Mouse (Mus musculus): ENCODE data around the gene Gm28038.

Gene Gm28038

DNA sequence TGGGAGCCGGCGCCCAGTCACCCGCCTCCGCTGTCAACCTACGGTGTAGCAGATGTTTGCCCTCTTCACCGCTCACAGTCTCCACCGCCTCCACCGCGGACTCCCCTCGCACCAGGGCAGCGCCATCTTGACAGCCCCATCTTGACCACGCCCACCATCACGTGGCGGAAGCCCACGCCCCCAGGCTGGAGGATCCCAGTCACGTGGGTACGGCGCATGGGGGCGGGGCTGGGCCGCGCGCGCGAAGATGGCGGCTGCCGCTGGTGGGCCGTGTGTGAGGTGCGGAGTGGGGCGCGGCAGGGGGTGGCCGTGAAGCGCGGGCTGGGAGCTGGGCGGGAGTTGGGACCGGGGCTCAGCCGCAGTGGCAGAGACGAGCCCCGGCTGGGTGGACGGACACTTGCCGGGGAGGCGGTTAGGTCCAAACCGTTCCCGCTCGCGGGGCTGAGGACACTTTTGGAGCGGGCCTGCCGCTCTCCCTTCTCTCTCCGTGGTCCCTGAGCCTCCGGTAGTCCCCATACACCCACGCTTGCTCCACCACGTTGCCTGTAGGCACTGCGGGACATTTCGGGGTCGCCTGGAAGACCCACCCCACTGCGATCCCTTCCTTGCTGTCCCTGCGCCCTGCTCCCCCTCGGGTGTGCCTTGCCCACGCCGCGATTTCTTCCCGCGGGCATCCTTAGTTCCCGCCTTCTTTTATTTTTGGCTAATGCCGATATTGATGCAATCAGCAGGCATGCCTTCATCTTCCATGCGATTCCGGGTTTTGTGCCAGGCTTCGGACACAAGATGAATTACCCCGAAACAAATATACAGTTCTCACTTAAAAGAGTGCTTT lies 5.6 kb downstream of the Gm28038 start, which contains the start of the genes Dolk and Nup188:
Dolk (minus strand) TSS at position 143 of the 835 bp plus-strand sequence.
Nup188 (plus strand) TSS at position 206 of the 835 bp plus-strand sequence.
- DNase-seq: peak; percentile 93 to 95

DNA sequence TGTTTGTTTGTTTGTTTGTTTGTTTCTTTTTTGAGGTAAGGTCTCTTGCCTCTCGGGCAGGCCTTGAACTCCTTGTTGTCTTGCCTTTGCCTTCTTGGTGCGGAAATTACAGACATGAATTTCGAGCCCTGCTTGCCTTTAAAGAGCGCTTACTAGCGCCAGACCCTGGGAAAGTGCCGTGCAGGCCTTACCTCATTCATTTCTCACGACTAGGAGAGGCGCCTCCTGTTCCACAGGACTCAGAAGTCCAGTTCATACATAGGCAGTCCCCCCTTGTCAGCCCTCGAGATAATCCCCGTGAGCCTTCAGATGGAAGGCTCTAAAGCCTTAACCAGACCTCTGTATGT lies 6.2 kb downstream of the Gm28038 start:
- no peak for DNase-seq

DNA sequence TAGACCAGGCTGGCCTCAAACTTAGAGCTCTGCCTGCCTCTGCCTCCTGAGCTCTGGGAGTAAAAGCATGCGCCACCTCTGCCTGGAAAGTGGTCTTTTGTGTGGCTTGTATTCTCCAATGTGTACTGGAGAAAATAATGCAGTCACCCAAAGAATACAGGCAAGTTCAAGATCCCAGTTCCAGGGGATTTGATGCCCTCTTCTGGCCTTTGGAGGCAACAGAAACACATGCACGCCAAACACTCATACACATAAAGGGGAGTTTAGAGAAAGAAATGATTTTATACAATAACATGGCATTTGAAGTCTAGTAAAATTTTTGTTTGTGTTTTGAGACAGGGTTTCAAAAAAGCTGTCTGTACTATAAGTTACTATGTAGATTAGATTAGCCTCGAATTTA lies 18.7 kb downstream of the Gm28038 start:
- DNase-seq: no peak

DNA sequence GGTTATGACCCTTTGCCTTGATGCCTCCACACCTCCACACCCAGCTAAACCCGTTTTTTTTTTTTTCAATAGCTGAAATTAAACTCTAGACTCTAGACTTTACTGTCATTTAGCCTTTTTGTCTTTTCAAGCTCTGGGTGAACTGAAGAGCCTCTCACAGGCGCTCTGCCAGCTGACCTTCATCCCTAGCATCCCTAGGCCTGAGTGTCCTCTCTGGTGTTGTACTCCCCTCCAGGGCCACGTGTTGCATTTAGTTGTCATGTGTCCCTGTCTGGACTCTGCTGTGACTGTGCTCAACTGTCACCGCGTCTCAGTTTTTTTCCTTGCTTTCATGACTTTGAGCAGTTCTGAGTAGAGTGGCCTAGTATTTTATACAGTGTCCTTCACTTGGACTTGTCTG lies 19.1 kb downstream of the Gm28038 start:
- no peak for DNase-seq

DNA sequence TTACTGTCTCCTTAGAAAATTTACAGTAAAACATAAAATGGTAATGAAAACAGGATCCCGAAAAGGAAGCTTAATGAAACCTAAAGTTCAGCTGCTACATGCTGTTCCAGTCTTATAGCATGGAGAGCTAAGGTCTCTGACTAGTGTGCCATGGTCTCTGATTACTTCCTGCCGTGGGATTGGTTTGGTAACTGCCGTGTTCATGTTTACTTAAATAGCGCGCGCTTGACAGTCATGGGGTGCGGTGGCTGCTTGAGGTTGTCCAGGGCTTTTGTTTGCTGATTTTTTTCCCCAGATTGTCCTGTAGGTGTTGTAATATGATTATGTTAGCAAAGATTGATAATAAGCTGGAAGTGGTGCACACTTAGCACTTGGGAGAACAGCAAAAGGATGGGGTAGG lies 25.2 kb downstream of the Gm28038 start:
- no peak for DNase-seq

DNA sequence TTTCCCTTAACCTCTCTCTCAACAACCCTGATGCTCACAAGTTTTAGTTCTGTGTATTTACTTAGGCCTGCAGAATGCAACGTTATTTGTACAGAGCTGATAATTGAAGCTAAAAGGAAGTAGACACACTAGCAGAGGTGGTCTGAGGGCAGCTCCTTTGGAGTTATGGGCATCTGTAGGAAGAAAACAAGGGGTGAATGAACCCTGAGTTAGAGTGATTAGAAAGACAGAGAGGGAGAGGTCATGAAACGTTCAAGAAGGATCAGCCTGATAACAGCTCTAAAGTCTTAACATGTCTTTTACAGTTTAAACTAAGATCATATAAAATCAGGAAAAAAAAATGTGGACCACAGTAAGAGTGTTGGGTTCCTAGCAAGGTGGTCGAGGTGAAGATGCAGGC lies 28.5 kb downstream of the Gm28038 start:
- no peak for DNase-seq

DNA sequence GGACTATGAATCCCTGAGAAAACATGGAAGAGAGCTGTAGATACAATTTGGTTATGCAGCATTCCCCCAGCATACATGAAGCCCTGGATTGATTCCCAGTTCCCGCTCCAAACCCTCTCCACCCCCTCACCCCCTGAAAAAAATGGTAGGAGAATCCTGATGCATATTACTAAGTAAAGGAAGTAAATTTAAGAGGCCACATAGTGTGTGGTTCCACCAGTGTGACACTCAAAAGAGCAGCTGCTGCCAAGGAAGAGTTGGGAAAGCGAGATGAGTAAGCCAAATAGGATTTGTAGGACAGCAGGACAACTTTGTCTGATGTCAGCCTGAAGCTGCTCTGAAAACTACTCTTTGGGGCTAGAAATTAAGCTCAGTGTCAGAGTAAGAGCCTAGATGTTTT lies 30.6 kb downstream of the Gm28038 start:
- DNase-seq: no peak

DNA sequence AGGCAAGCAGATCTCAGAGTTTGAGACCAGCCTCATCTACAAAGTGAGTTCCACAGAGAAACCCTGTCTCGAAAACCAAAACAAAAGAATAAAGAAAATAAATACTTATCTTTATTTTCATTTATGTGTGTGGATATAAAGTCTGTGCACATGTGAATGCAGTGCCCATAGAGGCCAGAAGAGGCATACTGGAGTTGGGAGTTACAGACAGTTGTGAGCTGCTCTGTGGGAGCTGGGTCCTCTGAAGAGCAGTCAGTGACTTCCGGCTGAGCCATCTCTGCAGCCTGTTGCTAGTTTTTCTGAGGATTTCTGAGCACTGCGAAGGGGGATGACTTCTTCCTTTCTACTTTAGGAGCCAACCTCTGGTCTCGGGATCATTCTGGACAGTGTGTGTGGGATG lies 35.3 kb downstream of the Gm28038 start:
- no peak for DNase-seq

DNA sequence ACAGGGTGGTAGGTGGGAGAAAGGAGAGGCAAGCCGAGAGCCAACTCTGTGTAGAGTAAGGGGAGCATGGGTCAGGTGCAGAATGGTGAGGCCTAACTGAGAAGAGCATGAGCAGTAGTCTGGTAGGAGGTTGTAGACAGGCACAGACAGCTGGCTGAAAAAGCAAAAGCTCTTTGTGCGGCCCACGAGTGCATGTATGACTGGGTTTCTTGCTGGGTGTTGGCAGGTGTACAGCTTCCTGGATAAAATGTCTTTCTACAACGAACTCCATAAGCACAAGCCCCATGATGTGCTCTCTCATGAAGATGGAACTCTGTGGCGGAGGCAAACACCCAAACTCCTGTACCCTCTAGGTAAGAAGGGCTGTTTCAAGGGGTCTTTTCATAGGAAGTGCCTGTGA lies 36.1 kb downstream of the Gm28038 start:
- no peak for DNase-seq

DNA sequence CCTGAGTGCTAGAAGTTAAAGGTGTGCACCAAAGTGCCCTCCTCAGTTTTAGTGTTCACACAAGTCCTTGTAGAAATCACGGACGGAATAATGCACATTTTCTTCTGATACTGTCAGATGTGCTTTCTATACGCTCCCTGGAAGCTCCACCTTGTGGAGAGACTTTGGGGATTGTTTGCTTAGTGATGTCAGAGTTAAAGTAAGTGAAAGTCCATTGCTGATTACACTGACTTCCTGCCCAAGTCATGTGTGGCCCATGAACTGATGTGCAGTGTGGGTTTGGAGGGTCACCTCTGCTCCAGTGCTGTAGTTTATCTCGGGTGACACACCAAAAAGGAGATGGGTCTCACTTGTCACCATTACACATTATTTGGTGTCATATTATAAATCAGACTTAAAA lies 38.4 kb downstream of the Gm28038 start:
- DNase-seq: no peak

DNA sequence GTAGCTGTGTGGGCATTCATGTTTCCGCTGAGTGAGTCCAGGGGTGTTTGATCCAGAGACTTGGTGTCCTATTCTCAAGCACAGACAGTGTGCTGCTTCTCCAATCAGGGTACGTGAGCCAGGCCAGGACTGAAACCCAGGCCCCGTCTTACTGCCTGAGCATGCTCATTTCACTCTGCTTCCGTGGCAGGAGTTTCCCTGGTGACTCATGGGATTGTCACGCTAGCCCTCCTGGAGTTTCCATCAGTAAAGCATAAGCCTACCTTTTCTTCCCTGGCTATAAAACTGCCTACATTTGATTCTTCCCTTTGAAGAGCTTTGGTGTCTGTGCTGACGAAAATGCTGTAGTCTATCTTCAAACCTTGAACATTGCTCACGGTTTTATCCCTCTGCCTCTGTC lies 42.3 kb downstream of the Gm28038 start:
- no peak for DNase-seq

DNA sequence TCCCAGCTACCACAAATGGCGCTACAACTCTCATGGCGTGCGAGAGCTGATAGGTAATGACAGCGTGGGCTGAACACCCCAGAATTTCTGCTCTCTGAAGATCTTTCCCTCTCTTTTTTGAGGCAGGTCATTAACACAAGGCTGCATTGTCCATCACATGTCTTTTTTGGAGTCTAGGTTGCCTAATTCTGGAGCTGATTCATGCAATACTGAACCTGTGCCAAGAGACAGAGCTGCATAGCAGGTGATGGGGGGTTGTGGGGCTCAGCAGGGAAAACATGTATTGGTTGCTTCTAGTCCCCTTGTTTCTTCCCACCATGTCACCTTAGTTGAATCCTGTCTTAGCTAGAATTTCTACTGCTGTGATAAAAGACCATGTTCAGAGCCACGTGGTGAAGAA lies 44.5 kb downstream of the Gm28038 start:
- DNase-seq: no peak

DNA sequence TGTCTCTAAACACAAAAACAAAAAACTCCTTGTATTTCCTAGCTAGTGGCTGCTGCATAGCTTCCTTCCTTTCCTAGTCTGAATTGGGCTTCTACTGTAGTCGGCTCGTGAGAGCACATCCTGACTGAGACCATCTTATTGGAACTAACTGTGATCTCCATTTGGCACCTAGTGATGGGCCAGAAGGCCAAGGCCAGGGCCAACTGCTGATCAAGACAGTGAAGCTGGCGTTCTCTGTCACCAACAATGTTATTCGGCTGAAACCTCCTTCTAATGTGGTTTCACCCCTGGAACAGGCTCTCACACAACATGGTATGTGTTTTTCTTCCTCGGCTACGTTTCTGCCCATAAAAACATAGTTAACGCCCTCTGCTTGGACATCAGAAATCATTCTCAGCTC lies 46.4 kb downstream of the Gm28038 start:
- no peak for DNase-seq

DNA sequence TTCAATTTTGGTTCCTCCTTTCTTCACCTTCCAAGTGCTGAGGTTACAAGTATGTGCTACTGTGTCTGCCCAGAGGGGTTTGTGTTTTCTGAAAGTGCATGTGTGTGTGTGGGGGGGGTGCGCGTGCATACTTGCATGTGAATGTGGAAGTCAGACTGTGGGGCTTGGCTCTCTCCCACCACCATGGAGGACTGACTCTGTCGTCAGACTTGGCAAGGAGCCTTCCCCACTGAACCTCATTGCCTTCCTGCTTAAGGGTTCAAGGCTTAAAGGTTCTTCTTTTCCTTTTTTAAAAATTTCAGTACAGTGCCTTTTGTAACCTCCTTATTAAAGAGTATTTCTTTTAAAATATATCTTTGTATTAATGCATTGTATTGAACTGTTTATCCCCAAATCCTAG lies 47.9 kb downstream of the Gm28038 start:
- DNase-seq: peak in 1 of 2 experiments; percentile 14

DNA sequence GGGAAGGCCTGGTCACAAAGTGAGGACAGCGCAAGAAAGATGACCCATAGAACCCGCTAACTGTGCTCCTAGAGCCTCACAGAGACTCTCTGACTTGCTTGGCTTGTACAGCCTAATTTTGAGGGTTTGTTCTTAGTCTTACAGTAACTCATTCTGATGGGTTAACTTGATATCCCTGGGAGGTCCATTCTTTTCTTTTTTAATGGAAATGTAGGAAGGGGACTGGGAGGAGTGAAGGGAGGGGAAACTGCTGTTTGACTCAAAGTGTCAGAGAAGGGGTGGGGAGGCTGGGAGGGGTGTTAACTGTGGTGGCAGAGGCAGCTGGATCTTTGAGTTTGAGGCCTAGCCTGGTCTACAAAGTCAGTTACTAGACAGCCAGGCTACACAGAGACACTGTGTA lies 54.5 kb downstream of the Gm28038 start:
- DNase-seq: no peak

DNA sequence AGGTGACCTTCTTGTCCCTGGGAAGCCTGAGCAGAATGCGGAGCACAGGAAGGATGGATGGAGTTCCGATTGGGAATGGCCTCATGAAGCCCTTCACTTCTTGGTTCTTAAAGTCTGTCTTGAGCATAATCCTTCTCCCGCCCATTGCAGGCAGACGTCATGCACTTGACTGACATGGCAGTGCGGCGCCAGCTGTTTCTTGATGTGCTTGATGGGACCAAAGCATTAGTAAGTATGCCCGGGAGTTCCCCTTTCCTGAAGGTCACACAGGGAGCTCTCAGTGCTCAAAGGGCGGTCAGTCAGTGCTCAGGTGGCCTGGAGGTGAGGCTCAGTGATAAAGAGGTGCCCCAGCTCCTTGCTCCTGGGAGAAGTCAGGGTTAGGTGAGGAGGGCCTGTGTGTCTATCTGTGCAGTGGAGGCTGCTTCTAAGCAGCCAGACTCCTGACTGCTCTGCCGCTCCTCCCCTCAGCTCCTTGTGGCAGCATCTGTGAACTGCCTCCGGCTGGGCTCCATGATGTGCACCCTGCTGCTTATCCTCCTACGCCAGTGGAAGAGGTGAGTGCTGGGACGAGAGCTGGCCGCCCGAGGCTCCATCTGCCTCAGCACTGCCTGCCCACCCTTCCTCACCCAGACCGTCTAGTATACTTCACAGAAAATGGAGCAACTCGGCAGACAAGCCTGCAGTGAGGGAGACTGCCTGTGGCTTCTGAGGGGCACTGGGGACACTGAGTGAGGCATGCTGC lies 55.5 kb downstream of the Gm28038 start:
- no peak for DNase-seq

DNA sequence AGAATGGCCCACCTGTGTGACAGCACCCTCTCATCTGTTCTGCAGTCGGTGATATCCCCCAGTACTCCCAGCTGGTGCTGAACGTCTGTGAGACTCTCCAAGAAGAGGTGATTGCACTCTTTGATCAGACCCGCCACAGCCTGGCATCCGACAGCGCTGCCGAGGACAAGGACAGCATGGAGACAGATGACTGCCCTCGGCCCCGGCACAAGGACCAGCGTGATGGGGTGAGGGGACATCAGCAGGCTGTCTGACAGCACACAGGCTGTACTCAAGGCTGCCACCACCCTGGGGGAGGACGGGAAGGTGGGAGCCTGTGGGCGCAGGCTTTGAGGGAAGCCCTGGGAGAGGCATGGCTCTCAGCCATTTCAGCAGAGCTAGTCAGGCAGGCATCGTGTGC lies 56.3 kb downstream of the Gm28038 start:
- DNase-seq: no peak

DNA sequence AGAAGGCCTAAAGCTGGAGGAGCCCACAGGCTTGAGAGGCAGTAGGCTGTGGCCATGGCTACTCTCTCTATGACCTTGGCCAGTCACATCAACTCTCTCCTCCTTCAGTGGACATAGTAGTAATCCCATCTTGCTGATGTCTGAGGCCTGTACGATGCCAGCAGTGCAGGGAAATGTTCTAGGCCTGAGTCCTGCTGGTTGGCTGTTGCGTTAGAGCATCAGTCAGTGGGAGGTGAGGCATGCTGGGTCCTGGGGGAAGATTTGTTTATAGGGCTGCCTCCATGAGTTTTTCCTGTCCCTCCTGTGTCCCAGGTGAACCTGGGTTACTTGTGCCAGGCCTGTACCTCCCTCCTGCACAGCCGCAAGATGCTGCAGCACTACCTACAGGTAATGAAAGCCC lies 61.2 kb downstream of the Gm28038 start:
- DNase-seq: no peak

DNA sequence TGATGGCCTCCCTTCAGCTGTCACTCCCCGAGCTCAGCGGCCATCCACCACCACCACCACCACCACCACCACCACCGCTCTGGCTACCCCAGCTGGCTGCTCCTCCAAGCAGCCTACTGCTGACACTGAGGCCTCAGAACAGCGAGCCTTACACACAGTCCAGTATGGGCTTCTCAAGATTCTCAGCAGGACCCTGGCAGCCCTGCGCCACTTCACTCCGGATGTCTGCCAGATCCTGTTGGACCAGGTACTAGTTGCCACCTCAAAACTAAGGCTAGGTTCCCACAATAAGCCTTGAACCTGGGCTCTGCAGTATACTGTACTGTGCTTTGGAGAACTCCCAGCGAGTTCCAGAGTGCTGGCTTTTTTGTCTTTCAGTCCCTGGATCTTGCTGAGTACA lies 61.7 kb downstream of the Gm28038 start:
- no peak for DNase-seq

DNA sequence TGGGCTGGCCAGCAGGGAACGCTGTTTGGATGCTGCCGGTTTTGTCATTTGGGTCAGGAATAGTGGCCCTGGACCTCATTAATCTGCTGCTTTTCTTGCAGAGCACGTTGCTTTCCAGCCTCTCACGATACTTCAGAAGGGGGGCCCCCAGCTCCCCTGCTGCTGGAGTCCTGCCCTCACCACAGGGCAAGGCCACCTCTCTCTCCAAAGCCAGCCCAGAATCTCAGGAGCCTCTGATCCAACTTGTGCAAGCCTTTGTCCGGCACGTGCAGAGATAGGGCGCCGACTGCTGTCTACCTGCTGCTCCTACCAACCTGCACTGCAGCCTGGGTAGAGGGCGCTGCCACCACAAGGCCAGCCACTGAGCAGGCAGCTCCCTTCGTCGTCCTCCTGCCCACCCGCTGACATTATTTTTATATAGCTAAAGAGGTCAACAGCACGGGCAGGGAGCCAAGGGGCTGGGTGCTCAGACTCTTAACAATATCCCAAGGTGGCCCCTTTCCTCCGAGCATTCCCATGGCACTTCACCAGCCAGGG lies 62.8 kb downstream of the Gm28038 start:
- DNase-seq: peak; percentile 31 to 42

DNA sequence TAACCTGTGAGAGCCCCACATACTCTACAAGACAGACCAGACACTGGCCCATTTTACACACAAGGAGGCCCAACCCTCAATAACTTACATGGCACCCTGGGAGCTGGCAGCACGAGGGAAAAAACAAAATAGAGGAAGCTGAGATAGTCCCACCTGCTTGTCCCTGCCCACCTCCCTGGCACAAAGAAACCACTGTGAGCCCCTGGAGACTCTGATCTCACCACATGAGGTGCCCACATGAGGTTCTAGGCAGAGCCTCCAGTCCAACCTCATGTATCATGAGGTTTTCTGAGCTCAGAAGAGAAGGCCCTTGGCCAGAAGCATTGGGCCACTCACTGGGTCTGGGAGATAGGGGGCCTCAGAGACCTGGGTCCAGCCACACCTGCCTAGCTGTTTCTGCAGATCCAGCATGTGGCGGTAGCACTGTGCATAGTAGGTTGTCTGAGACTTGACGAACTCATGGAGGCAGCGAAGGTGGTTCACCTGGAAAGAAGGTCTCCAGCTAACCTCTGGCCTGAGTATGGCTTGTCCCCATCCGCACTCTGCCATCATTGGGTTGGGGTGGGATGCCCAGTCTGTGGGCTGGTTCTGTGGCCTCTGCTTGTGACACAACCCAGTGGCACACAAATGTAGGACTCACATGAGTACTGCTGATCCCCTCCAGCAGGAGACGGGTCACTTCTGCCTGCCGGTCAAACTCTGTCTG lies 65.3 kb downstream of the Gm28038 start:
- no peak for DNase-seq

DNA sequence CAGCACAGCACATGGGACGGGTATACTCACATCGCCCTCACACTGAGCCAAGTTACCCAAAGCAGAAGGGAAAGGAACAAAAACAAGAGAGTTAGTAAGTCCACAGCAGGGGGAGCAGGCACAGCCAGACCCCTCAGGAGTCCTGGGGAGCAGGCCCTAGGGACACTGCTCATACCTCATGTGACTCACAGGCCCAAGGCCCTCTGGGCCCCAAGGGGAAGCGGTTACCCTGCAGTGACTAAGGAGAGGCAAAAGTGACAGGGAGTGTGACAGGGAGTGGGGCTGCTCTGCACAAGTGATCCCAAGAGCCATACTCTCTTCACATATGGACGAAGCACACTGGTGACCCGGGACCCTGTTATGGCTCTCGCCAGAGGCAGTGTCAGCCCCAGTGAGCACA lies 68.4 kb downstream of the Gm28038 start:
- DNase-seq: no peak

Measured in lung, adult 18-20 months (tissue).